Mouse (Mus musculus): Measurements from ENCODE around the gene C130074G19Rik.
A peak's percentile ranks its signal among the peaks of the same experiment; 100 is the strongest.

Gene C130074G19Rik

DNA sequence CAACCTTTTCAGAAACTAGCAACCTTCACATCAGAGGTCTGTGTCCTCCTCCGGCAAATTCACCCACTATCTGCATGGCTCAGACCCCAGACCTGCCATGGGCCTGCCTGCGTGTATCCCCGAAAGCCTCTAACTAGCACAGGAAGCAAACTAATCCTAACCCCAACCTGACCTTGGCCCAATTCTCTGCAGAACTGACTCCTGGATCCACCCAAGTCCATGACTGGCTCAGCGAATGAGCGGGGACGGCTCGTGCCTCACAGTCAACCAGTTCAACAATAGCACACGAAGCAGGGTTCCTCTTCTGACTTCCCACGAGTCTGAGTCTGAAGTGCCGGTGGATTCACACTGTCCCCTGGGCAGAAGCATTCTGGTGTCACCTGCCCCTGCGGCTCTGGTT is 9.1 kb downstream of the C130074G19Rik start:
- no peak for DNase-seq (ENCODE audit: low spot score in 2 of 2)

DNA sequence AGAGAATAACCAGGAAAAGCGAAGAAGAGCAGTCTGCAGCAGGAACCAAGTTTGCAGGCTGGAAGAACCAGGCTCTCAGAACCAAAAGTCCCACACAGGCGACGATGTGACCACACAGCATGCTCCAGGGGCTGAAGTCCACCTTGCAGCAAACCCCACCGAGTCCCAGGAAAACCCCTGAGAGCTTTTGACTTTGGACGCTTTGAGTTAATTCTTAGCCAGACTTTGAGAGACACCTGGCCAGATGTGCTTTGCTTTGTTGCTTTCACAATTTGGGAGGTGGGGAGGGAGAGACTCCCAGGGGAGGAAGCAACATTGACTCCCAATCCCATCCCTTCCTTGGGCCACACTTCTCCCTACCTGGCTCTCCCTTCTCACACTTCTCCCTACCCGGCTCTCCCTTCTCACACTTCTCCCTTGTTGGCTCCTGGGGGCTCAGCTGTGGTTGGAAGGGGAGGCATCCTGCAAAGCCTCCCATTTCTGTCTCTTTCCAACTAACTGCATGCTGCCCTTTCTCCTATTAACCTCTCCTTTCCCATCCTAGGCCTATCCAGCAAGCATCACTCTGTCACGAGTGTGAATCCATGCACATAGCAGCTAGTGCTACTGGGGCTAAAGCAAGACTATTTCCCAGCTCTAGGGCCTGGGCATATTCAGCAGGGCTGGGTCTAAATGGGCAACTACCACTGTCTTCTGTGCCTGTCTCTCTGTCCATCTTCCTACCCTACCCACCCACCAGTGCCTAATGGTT is 10.8 kb downstream of the C130074G19Rik start:
- no peak for DNase-seq (ENCODE audit: low spot score in 2 of 2)

DNA sequence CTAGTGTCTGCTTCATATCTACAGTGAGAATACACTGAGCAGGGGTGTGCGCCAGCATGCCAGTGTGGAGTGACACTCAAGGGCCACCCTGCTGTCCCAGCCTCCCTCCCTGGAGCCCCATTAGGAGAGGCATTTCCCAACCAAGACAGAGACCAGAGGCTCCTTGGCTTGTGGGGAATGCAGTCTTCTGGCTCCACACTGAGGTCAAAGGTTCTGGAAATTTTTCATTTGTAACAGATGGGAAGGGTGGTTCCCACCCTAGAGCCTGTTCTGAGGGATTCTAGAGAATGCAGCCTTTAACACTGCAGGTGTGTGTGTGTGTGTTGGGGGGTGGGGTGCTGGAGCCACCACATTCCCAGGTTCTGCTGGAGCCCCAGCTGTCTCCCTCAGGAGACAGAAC is 11.5 kb downstream of the C130074G19Rik start:
- DNase-seq (ENCODE audit: low spot score in 2 of 2) = no peak

GRCm38 (mm10) chr1:184870646-184871385 is 12.2 kb downstream of the C130074G19Rik start:
- DNase-seq (ENCODE audit: low spot score in 2 of 2) = no peak

- no peak for DNase-seq (ENCODE audit: low spot score in 2 of 2)
Observed at GRCm38 (mm10) chr1:184869939-184870565, 13.0 kb downstream of the C130074G19Rik start.

GRCm38 (mm10) chr1:184867640-184868120 is 15.3 kb downstream of the C130074G19Rik start:
- no peak for DNase-seq (ENCODE audit: low spot score in 2 of 2)

- no peak for DNase-seq (ENCODE audit: low spot score in 2 of 2)
Observed at GRCm38 (mm10) chr1:184864381-184864801, 18.6 kb downstream of the C130074G19Rik start.

DNA sequence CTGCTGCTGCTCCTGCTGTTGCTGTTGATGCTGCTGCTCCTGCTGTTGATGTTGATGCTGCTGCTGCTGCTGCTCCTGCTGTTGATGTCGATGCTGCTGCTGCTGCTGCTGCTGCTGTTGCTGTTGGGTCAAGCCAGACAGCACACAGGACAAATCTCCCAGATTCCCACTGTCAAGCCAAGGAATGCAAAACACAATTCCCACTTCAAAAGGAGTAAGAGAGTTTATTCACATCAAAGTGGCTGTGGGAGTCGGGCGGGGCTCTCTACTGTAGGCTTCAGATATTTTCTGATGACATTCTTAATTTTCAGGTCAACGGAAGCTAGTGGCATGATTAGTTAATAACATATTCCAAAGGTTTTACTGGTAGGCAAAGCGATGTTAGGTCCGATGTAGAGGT is 20.4 kb downstream of the C130074G19Rik start:
- DNase-seq (ENCODE audit: low spot score in 2 of 2) = no peak

- no peak for DNase-seq (ENCODE audit: low spot score in 2 of 2)
Observed at GRCm38 (mm10) chr1:184861551-184861950, 21.5 kb downstream of the C130074G19Rik start.

- no peak for DNase-seq (ENCODE audit: low spot score in 2 of 2)
Observed at GRCm38 (mm10) chr1:184860276-184860675, 22.7 kb downstream of the C130074G19Rik start.

GRCm38 (mm10) chr1:184858253-184858652 is 24.8 kb downstream of the C130074G19Rik start:
- DNase-seq (ENCODE audit: low spot score in 2 of 2) = no peak

DNA sequence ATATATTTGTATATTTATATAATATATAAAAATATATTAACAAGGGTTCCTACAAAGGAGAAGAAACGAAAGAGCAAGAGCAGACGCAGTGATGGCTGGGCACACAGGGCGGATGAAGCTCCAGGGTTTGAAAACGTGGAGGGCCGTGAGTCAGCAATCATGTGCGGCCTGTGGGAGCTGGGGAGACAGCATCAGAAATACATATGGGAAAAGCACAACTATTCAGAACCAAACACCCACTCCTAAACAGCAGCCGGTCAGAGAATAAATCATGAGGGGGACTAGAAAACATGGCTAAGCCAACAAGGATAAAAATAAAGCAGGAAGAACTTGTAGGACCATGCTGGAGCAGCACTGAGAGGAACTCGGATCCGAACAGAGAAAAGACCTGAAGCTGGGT is 25.8 kb downstream of the C130074G19Rik start:
- no peak for DNase-seq (ENCODE audit: low spot score in 2 of 2)

GRCm38 (mm10) chr1:184853922-184854321 is 29.1 kb downstream of the C130074G19Rik start:
- DNase-seq (ENCODE audit: low spot score in 2 of 2) = no peak

GRCm38 (mm10) chr1:184853339-184853738 is 29.7 kb downstream of the C130074G19Rik start:
- peak in 1 of 2 experiments; percentile 47 for DNase-seq (ENCODE audit: low spot score in 2 of 2)

DNA sequence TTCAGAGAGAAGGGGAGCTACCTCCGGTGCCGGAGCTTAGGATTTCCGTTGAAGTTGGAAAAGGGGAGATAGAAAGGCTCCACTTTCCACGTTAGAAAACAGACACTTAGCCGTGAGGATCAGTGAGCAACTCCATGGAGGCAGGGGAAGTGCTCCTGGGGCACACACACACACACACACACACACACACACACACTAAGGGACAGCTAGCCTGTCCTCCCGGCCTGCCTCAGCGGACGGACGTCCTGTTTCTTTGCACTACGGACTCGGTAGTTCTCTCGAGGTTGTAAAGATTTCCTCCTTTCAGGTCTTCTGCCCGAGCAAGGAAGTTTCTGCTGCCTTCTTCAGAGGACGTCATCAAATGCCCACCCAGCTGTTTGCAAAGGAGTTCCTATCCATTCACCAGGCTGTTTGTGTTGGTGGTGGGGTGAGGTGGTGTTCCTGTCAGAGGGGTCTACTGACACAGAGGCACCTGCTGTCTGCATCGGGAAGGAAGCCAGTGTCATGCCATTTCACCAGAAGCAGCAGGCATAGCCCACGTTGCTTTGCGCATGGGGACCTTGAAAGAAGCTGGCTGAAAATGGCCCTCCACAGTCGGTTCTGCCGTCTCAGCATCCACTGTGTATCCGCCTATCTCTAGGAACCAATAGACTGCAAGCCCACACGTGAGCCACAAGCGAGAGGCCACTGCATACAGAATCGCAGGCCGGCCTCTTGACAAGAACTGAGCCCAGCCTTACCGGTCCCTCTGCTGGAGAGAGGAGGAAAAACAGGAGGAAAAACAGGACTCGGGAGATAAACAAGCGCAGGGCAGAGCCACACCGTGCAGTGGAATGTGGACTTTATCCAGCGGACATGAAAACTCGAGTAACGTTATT is 31.0 kb downstream of the C130074G19Rik start:
- DNase-seq (ENCODE audit: low spot score in 2 of 2) = peak; percentile 55 to 74

- no peak for DNase-seq (ENCODE audit: low spot score in 2 of 2)
Observed at GRCm38 (mm10) chr1:184851166-184851565, 31.9 kb downstream of the C130074G19Rik start.

DNA sequence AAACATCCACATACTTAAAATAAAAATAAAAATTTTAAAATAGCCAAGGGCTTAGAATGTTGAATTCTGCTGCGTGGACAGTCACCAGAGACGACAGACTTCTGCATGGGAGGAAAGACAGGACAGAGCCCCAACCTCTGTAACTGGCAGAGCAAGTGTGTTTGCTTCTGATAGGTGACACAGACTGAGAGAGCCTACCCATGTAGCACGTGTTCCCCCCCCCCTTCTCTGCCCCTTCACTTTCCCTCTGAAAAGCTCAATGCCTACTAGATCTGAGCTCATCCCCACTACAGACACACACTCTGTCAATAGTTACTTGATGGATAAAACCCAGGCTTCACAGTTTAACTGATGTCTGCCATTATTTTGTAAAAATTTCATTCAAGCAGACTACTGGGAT is 36.0 kb downstream of the C130074G19Rik start:
- DNase-seq (ENCODE audit: low spot score in 2 of 2) = no peak

- no peak for DNase-seq (ENCODE audit: low spot score in 2 of 2)
Observed at GRCm38 (mm10) chr1:184846092-184846750, 36.8 kb downstream of the C130074G19Rik start, which contains the start of gene Marc2. Gene Marc2, minus strand, starts transcription at chr1:184846451.

DNA sequence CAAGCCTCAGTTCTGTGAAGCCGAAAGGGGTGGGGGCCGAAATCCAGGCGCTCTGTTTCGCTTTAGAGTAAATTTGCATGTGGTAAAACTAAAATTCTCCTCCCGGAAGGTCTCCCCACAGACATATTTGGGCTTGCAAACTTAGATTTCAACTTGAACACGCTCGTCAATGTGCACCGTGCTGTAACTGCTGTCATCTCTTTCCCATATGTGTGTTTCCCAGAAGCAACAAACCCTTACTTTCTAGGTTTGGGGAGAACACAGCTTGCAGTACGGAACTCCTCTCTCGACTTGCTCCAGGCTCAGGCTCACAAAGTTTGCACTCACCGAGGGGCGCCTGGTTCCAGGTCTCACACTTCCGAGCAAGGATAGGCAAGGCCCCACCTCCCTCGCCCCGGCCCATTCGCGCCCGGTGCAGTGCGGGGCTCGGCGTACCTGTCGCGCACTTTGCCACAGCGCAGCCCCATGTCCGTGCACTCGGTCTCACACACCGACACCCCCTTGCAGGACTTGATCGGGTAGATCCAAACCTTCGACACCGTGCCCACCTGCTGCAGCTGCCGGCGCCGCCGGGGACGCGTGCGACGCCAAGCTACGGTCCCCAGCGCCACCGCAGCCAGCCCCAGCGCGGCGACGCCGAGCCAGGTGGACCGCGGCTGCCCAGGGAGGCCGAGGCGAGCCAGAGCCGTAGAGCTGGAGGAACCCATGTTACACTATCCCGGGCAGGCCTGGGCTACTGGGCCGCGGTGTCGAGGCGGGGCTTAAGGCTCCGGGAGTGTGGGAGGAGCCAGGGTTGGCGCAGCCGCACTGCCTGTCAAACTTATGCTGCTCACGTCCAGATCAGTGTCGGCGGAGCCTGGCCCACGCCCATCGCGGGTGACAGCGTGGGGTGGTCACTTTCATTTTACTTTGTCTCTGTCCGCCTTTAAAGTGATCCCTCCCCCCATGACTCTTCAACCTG is 37.6 kb downstream of the C130074G19Rik start:
- DNase-seq (ENCODE audit: low spot score in 2 of 2) = peak; percentile 77

Measured in frontal cortex, postnatal 14 days (tissue).